Mouse (Mus musculus) kidney, adult 2 months (tissue): ENCODE results near the gene Mbnl2. TPM values are rescaled to one million over a fixed set of nuclear protein-coding genes. Genes with fewer than 3 reads are reported as not detected.

Source experiments
- DNase-seq: peaks from one replicate; pipeline ENCODE4 v3.0.0; 2021
- H3K27ac ChIP-seq: fragments of 200-500 bp; 2 replicates; pipeline ENCODE4 v1.5.1; 2012; ENCODE audit warnings: low read depth, low read length, control low read depth, inconsistent platforms; ENCODE audit not compliant: insufficient read depth
- H3K27me3 ChIP-seq: fragments of 200-500 bp; replicated peaks from 2 replicates; pipeline ENCODE4 v1.6.1; 2012; ENCODE audit warnings: mild to moderate bottlenecking, moderate library complexity, low read length, inconsistent platforms; ENCODE audit not compliant: control insufficient read depth, insufficient read depth
- H3K36me3 ChIP-seq: fragments of 200-500 bp; 2 replicates; pipeline ENCODE4 v1.6.1; 2012; ENCODE audit warnings: mild to moderate bottlenecking, moderate library complexity, low read length, inconsistent platforms; ENCODE audit not compliant: control insufficient read depth, insufficient read depth
- H3K4me1 ChIP-seq: fragments of 200-500 bp; 2 replicates; pipeline ENCODE4 v1.6.1; 2011; ENCODE audit warnings: low read length; ENCODE audit not compliant: control insufficient read depth, insufficient read depth
- H3K4me3 ChIP-seq: fragments of 200-500 bp; 2 replicates; pipeline ENCODE4 v1.5.1; 2011; ENCODE audit warnings: mild to moderate bottlenecking, low read depth, low read length, control low read depth; ENCODE audit not compliant: insufficient read depth
- CTCF ChIP-seq: fragments of 200-500 bp; conservative IDR thresholded peaks from 2 replicates; pipeline ENCODE4 v1.5.1; 2011; ENCODE audit warnings: low read depth, mild to moderate bottlenecking, control low read depth, low read length, moderate library complexity, mixed read lengths; ENCODE audit not compliant: insufficient read depth, insufficient read length
- POLR2A ChIP-seq: fragments of 200-500 bp; IDR thresholded peaks from one replicate; pipeline ENCODE4 v1.6.1; 2011; ENCODE audit warnings: low read depth, low read length, control low read depth
- WGBS: fragments of 180-500 bp; shearing (Covaris S2); methylation state at CpG from one replicate; pipeline ENCODE4 v1.1.7; 2018; 5-methylcytosine and 5-hydroxymethylcytosine counted together
- polyA plus RNA-seq: library from polyadenylated mRNA; depleted of rRNA; stranded (reverse); fragments of >200 nt; gene quantifications from 2 replicates; pipeline ENCODE4 v1.2.3, GENCODE M21; 2012; rRNA removed

Mbnl2 gene
- polyA plus RNA-seq = 50.0 and 53.9 TPM in 2 replicates

DNA sequence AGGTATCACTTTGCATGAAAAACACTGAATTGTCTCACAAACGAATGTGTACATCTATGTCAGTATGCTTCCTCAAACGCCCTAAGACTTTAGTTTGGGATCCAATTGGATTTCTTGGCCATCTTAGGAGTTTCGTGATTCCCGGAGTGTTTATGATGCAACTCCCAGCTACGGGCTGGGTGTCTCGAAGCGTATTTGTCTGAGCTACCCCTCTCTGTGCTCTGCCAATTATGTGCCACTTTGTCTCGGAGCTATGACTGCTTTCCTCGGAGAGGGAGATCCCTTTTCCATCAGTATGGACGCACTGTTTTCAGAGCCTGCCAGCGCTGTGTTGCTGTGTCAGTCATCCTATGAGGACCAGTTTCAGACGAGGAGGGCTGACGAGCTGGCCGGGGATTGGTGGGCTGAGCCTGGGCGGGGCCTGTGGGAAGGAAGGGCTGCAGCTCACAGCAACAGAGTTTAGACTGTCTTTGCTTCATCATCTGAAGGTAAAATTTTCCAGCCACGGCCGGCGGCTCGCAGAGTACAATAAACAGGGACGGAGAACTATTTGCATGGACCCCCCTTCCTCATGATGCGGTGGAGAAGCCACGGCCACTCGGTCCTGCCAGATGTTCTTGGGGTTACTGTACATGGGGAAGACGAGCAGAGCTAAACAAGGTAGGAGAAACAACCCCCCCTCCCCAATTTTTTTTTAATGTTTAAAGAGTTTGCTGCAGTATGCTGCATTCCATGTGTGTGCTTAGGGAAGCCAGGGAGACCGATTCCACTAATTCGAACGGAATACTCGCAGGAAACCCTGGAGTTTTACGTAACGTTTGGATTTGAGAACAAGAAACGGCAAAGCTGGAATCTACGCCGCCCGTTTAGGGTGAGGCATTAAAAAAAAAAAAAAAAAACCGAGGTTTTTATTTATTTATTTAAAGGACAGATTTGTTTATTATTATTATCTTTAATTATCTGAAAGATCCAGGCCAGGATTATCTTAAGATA is at the start of gene Mbnl2:
Gene Mbnl2 (plus strand): TSS at position 424 of the 993 bp plus-strand sequence.
- peak within 1 kb of the TSS; percentile 88 for H3K27ac ChIP-seq
- H3K4me3 ChIP-seq = peak within 1 kb of the TSS; percentile 84
- H3K36me3 ChIP-seq = no peaks in the 10 kb centered on the region
- TF ChIP-seq POLR2A (peak; percentile 54), CTCF (no peak)
- H3K27me3 ChIP-seq = no peaks in the 10 kb centered on the region
- peak; percentile 98 for DNase-seq
- under 1% methylated on average over 35 of the region's 35 CpGs for WGBS
- peaks cover 26% of the 10 kb centered on the region for H3K4me1 ChIP-seq

- WGBS = 61% methylated on average over 7 of the region's 7 CpGs
- no peak for DNase-seq
- TF ChIP-seq POLR2A = no peak
- Histone ChIP-seq H3K4me3 (no peak overlapping the region), H3K27ac (no peak overlapping the region), H3K27me3 (no peaks in the 10 kb centered on the region), H3K4me1 (no peaks in the 10 kb centered on the region), H3K36me3 (no peaks in the 10 kb centered on the region)
Measured at GRCm38 (mm10) chr14:120232076-120232496, 43.4 kb upstream of the Mbnl2 start.

DNA sequence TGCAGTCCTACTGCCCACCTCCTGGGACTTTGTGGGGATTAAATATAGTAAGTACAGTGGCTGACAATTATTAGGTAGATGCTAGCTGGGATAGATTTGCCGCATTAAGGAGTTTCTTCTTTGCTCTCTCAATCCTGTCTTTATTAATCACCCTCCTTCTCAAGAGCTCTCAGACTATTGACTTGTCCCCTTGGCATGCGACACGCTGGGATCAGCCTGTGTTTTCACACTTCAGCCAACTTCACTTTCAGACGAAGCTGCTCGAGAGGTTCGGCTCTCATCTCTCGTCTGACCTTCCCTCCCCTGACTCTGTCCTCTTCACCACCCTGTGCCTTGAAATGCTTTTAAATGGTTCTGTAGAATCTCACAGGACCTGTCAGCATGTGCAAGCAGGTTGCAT is 39.9 kb upstream of the Mbnl2 start:
- no peaks in the 10 kb centered on the region for H3K4me1 ChIP-seq
- no peak overlapping the region for H3K4me3 ChIP-seq
- DNase-seq = no peak
- no peaks in the 10 kb centered on the region for H3K36me3 ChIP-seq
- no peak for TF ChIP-seq CTCF
- no peak for TF ChIP-seq POLR2A
- no peak overlapping the region for H3K27ac ChIP-seq
- no peaks in the 10 kb centered on the region for H3K27me3 ChIP-seq
- 92% methylated on average over 7 of the region's 7 CpGs for WGBS

GRCm38 (mm10) chr14:120238501-120238900 is 37.0 kb upstream of the Mbnl2 start:
- Histone ChIP-seq H3K4me3 (no peak overlapping the region), H3K27ac (no peak overlapping the region), H3K36me3 (no peaks in the 10 kb centered on the region), H3K4me1 (no peaks in the 10 kb centered on the region), H3K27me3 (no peaks in the 10 kb centered on the region)
- no peak for DNase-seq
- no peak for TF ChIP-seq CTCF
- TF ChIP-seq POLR2A = no peak

GRCm38 (mm10) chr14:120240209-120240608 is 35.3 kb upstream of the Mbnl2 start:
- no peak for DNase-seq
- Histone ChIP-seq H3K27me3 (no peaks in the 10 kb centered on the region), H3K4me1 (no peaks in the 10 kb centered on the region), H3K36me3 (no peaks in the 10 kb centered on the region), H3K4me3 (no peak overlapping the region), H3K27ac (no peak overlapping the region)
- TF ChIP-seq CTCF (no peak), POLR2A (no peak)
- WGBS = 51% methylated on average over 4 of the region's 4 CpGs

GRCm38 (mm10) chr14:120242711-120243110 is 32.8 kb upstream of the Mbnl2 start:
- TF ChIP-seq POLR2A (no peak), CTCF (no peak)
- H3K4me3 ChIP-seq = no peak overlapping the region
- no peaks in the 10 kb centered on the region for H3K36me3 ChIP-seq
- H3K4me1 ChIP-seq = no peaks in the 10 kb centered on the region
- no peak for DNase-seq
- H3K27me3 ChIP-seq = no peaks in the 10 kb centered on the region
- no peak overlapping the region for H3K27ac ChIP-seq
- WGBS = 72% methylated on average over 5 of the region's 5 CpGs

DNA sequence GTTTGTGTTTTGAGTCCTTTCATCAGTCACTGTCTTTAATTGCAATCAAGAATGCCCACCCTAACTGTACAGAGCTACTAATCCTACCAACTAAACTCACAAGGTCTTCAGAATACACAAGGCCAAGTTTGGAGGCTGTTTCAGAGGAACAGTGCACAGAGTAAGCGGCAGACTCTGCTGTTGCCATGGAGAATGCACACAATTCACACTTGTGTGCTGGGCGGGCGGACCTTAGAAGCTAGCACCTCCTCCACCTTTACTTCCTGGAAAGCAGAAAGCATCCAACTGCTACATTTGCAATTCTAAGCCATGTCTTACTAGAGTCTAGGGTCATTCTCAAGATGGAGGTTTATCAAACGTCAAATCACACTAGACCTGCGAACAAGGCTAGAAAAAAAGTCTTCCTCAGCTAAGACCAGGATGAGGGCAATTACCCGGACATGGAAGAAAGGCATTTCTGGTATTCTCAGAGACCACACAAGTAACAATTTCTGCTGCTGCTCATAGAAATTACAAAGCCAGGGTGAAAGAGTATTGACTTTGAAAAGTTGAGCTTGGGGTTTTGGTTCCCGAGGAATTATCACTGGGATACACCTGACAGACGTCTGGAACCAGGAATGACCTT is 30.3 kb upstream of the Mbnl2 start:
- Histone ChIP-seq H3K36me3 (no peaks in the 10 kb centered on the region), H3K4me1 (no peaks in the 10 kb centered on the region), H3K4me3 (no peak overlapping the region), H3K27ac (no peak overlapping the region), H3K27me3 (no peaks in the 10 kb centered on the region)
- DNase-seq = no peak
- 73% methylated on average over 8 of the region's 8 CpGs for WGBS
- TF ChIP-seq CTCF = no peak
- TF ChIP-seq POLR2A = no peak
